In genomic region chr19:33223276-33223675, GRCm38 (mm10) we compare ENCODE assay signal across 8 mouse cellular contexts.
A peak's percentile ranks its signal among the peaks of the same experiment; 100 is the strongest.
DNase-seq lines count a peak whose midpoint lies in the region; ATAC-seq and TF ChIP-seq lines count a peak whose summit lies in the region.

No protein-coding gene starts in this region.

- no peaks in the 10 kb centered on the region for H3K9me3 ChIP-seq in embryonic facial prominence, embryonic 11.5 days (replicated peaks; ENCODE audit: control insufficient read depth, low read length)
- no peaks in the 10 kb centered on the region for H3K9me3 ChIP-seq in embryonic facial prominence, embryonic 10.5 days
- H3K9me3 ChIP-seq in kidney, postnatal 0 days (replicated peaks; ENCODE audit: low read length): no peaks in the 10 kb centered on the region

- no peaks in the 10 kb centered on the region for H3K36me3 ChIP-seq in embryonic facial prominence, embryonic 11.5 days (replicated peaks; ENCODE audit: control insufficient read depth, insufficient read depth, low read depth, low read length)
- no peaks in the 10 kb centered on the region for H3K36me3 ChIP-seq in embryonic facial prominence, embryonic 10.5 days (replicated peaks)
- H3K36me3 ChIP-seq in kidney, postnatal 0 days (ENCODE audit: insufficient read depth, low read length): no peaks in the 10 kb centered on the region
- no peaks in the 10 kb centered on the region for H3K36me3 ChIP-seq in small intestine, adult 2 months (ENCODE audit: control insufficient read depth, insufficient read depth, low read length)

- no peak overlapping the region for H3K4me2 ChIP-seq in embryonic facial prominence, embryonic 11.5 days (ENCODE audit: low read depth, low read length)
- peak overlapping the region; percentile 8; the same call in 1 of the 2 replicates for H3K4me2 ChIP-seq in kidney, postnatal 0 days (ENCODE audit: low read length)

- TF ChIP-seq POLR2A in small intestine, adult 2 months (IDR thresholded peaks at IDR 0.05; ENCODE audit: low read depth, low read length): no peak

- H3K27ac ChIP-seq in embryonic facial prominence, embryonic 11.5 days (replicated peaks; ENCODE audit: low read depth, low read length): no peak overlapping the region
- no peak overlapping the region for H3K27ac ChIP-seq in embryonic facial prominence, embryonic 10.5 days (replicated peaks)
- peak overlapping the region; percentile 58; the same call in 1 of the 2 replicates for H3K27ac ChIP-seq in kidney, postnatal 0 days
- peak overlapping the region; percentile 57 for H3K27ac ChIP-seq in small intestine, adult 2 months (ENCODE audit: insufficient read depth, low read depth, low read length)

- H3K4me1 ChIP-seq in embryonic facial prominence, embryonic 11.5 days (ENCODE audit: control insufficient read depth, insufficient read depth, low read length): 0 out of 2 replicates have a peak, but pooled peaks cover 2% of the 10 kb centered on the region
- H3K4me1 ChIP-seq in embryonic facial prominence, embryonic 10.5 days: peaks cover 28% of the 10 kb centered on the region
- H3K4me1 ChIP-seq in kidney, postnatal 0 days (replicated peaks; ENCODE audit: insufficient read depth, low read length): 0 out of 2 replicates have a peak, but pooled peaks cover 12% of the 10 kb centered on the region
- peaks cover 8% of the 10 kb centered on the region for H3K4me1 ChIP-seq in small intestine, adult 2 months (ENCODE audit: control insufficient read depth, insufficient read depth, insufficient read length, low read length)

- no peak overlapping the region for H3K9ac ChIP-seq in embryonic facial prominence, embryonic 11.5 days (replicated peaks; ENCODE audit: low read length)
- no peak overlapping the region for H3K9ac ChIP-seq in kidney, postnatal 0 days (ENCODE audit: low read depth, low read length)

- DNase-seq in embryonic facial prominence, embryonic 11.5 days (ENCODE audit: low spot score): peak; percentile 44
- DNase-seq in embryonic facial prominence, embryonic 10.5 days (ENCODE audit: low spot score): no peak
- peak; percentile 89 for DNase-seq in 416B (ENCODE audit: low read depth)
- DNase-seq in cerebellum, postnatal 14 days: peak; percentile 44 to 53
- peak; percentile 84 for DNase-seq in kidney, postnatal 0 days (ENCODE audit: low spot score)
- DNase-seq in ovary, postnatal 14 days (ENCODE audit: low spot score): no peak
- no peak for DNase-seq in urinary bladder, postnatal 25 days (ENCODE audit: low spot score)

- no peaks in the 10 kb centered on the region for H3K27me3 ChIP-seq in embryonic facial prominence, embryonic 11.5 days (ENCODE audit: control insufficient read depth, insufficient read depth, low read length)
- no peaks in the 10 kb centered on the region for H3K27me3 ChIP-seq in embryonic facial prominence, embryonic 10.5 days (replicated peaks; ENCODE audit: low read depth, poor library complexity, severe bottlenecking)
- H3K27me3 ChIP-seq in kidney, postnatal 0 days (ENCODE audit: insufficient read depth, low read length): no peaks in the 10 kb centered on the region
- H3K27me3 ChIP-seq in small intestine, adult 2 months (ENCODE audit: control insufficient read depth, insufficient read depth, low read length): no peaks in the 10 kb centered on the region

- WGBS in embryonic facial prominence, embryonic 11.5 days: 64% methylated on average over 6 of the region's 6 CpGs
- 67% methylated on average over 6 of the region's 6 CpGs for whole genome bisulfite sequencing in embryonic facial prominence, embryonic 10.5 days
- WGBS in kidney, postnatal 0 days: 25% methylated on average over 6 of the region's 6 CpGs
- 14% methylated on average over 6 of the region's 6 CpGs for WGBS in small intestine, adult 2 months

- H3K4me3 ChIP-seq in embryonic facial prominence, embryonic 11.5 days (ENCODE audit: low read depth, low read length): no peak overlapping the region
- H3K4me3 ChIP-seq in embryonic facial prominence, embryonic 10.5 days: no peak overlapping the region
- H3K4me3 ChIP-seq in kidney, postnatal 0 days (replicated peaks; ENCODE audit: low read depth, low read length): no peak overlapping the region
- H3K4me3 ChIP-seq in small intestine, adult 2 months (ENCODE audit: low read depth, low read length): no peak overlapping the region

- ATAC-seq in embryonic facial prominence, embryonic 11.5 days (replicated peaks; ENCODE audit: insufficient number of reproducible peaks, low FRiP score, low TSS enrichment, low read depth): no peak
- no peak for ATAC-seq in kidney, postnatal 0 days (replicated peaks; ENCODE audit: low FRiP score, low read depth)

- TF ChIP-seq CTCF in kidney, postnatal 0 days (IDR thresholded peaks at IDR 0.05; ENCODE audit: low read depth): peak; percentile 44
- TF ChIP-seq CTCF in small intestine, adult 2 months (IDR thresholded peaks at IDR 0.05; ENCODE audit: extremely low read depth, insufficient read length, insufficient replicate concordance, low read depth, low read length): no peak

Comparison
In these comparisons a context has a peak if more than half of its experiments do, and no peak if none do; other contexts are left out.
1. DNase-seq: peak in embryonic facial prominence, embryonic 11.5 days (single experiment), 416B (single experiment), cerebellum, postnatal 14 days (2 of 2) and kidney, postnatal 0 days (single experiment); none in embryonic facial prominence, embryonic 10.5 days (single experiment), ovary, postnatal 14 days (single experiment) and urinary bladder, postnatal 25 days (single experiment).
2. H3K27ac ChIP-seq: peak in kidney, postnatal 0 days (single experiment) and small intestine, adult 2 months (single experiment); none in embryonic facial prominence, embryonic 11.5 days (single experiment) and embryonic facial prominence, embryonic 10.5 days (single experiment).